Mouse (Mus musculus): ENCODE results near the gene Cfap298. TPM values are rescaled to one million over a fixed set of nuclear protein-coding genes. Genes with fewer than 3 reads are reported as not detected.

The Cfap298 gene
- polyA plus RNA-seq, 1 experiment from 2014 or later, result 49.8 TPM

DNA sequence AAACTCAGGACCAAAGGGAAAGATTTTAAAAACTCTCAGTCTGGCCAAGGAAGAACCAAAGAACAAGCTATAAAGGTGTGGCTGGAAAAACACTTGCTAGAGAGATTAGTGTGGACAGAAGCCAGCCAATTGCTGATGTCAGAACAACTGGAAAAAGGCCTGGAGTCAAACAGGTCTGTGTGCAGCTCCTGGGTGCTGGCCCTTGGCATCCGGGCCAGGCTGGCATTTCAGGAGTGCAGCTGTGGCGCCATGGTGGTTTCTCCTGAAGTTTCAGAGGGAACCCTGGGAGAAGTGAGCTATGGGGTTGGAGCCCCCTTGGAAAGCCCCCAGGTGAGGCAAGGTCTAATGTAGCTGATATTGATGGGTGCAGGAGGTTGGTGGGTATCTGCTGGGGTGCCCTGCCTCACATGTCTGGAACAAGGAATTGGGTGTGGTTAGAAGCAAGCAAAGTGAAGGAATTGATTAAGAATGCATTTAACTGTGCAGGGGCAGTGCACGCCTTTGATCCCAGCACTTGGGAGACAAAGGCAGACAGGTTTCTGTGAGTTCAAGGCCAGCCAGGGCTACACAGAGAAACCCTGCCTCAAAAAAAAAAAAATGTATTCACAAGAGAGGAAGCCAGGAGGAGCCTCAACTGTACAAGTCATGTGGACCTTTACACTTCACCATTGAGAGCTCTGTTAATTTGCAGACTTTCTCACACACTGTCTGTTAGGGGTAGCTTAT is 56.6 kb downstream of the Cfap298 start:
- Histone ChIP-seq H3K4me2 (replicated peaks) (no peak overlapping the region), H3K9ac (no peak overlapping the region), H3K36me3 (replicated peaks; ENCODE audit: control insufficient read depth, insufficient read depth) (no peaks in the 10 kb centered on the region), H3K9me3 (ENCODE audit: control insufficient read depth, low read length) (no peaks in the 10 kb centered on the region), H3K27ac (no peak overlapping the region), H3K4me1 (replicated peaks; ENCODE audit: control insufficient read depth, insufficient read depth, low read length) (no peaks in the 10 kb centered on the region; the same call in 1 of the 2 replicates), H3K27me3 (ENCODE audit: control insufficient read depth, insufficient read depth, low read length) (no peaks in the 10 kb centered on the region), H3K4me3 (replicated peaks; ENCODE audit: low read length) (no peak overlapping the region)
- 93% methylated on average over 3 of the region's 3 CpGs for WGBS
- ATAC-seq (ENCODE audit: low FRiP score) (no peak), DNase-seq (ENCODE audit: low spot score) (no peak)

Small RNA genes lying within 50 kb of the gene (microRNA-seq; reads per million reads assigned to microRNA genes)
- gene Gm22933, result not detected

Other genes starting within 250 kb of the Cfap298 start
- 25.8 and 29.9 TPM in 2 replicates for gene Mis18a, start 207.7 kb downstream of the Cfap298 start, polyA plus RNA-seq (2014; fragmentation: Nextera tagmentation; extraction: Ambion mirVana)
- gene Mrap, start 196.9 kb downstream of the Cfap298 start, polyA plus RNA-seq (2014; fragmentation: Nextera tagmentation; extraction: Ambion mirVana), result 0.20 TPM in 1 of 2 replicates, not detected in the other
- 9.9 and 11.6 TPM in 2 replicates for gene Urb1, start 124.7 kb downstream of the Cfap298 start, polyA plus RNA-seq (2014; fragmentation: Nextera tagmentation; extraction: Ambion mirVana)
- gene Eva1c, start 108.4 kb downstream of the Cfap298 start, polyA plus RNA-seq (2014; fragmentation: Nextera tagmentation; extraction: Ambion mirVana), result 3.1 and 3.4 TPM in 2 replicates
- gene Synj1, start 76.2 kb upstream of the Cfap298 start, polyA plus RNA-seq (2014; fragmentation: Nextera tagmentation; extraction: Ambion mirVana), result 69.2 and 75.0 TPM in 2 replicates
- 64.7 and 71.6 TPM in 2 replicates for gene Paxbp1, start 109.4 kb upstream of the Cfap298 start, polyA plus RNA-seq (2014; fragmentation: Nextera tagmentation; extraction: Ambion mirVana)
- gene 4932438H23Rik, start 160.0 kb upstream of the Cfap298 start, polyA plus RNA-seq (2014; fragmentation: Nextera tagmentation; extraction: Ambion mirVana), result 0.76 and 1.5 TPM in 2 replicates

Measured in hindbrain, embryonic 14.5 days (tissue).